Mouse (Mus musculus) cerebellum, adult 11 months (tissue): ENCODE data around the gene Dab2ip.
A peak's percentile ranks its signal among the peaks of the same experiment; 100 is the strongest.

Experiments used
- DNase-seq: peaks from one replicate; pipeline ENCODE4 v3.0.0; 2022

The Dab2ip gene

GRCm38 (mm10) chr2:35688581-35688980, 130.5 kb downstream of the Dab2ip start:
- no peak for DNase-seq

- no peak for DNase-seq
Observed at GRCm38 (mm10) chr2:35689881-35690280, 131.8 kb downstream of the Dab2ip start.

- no peak for DNase-seq
Observed at GRCm38 (mm10) chr2:35691257-35692049, 133.4 kb downstream of the Dab2ip start.

- no peak for DNase-seq
Observed at GRCm38 (mm10) chr2:35692272-35692900, 134.3 kb downstream of the Dab2ip start.

GRCm38 (mm10) chr2:35693037-35693436, 135.0 kb downstream of the Dab2ip start:
- DNase-seq: no peak

DNA sequence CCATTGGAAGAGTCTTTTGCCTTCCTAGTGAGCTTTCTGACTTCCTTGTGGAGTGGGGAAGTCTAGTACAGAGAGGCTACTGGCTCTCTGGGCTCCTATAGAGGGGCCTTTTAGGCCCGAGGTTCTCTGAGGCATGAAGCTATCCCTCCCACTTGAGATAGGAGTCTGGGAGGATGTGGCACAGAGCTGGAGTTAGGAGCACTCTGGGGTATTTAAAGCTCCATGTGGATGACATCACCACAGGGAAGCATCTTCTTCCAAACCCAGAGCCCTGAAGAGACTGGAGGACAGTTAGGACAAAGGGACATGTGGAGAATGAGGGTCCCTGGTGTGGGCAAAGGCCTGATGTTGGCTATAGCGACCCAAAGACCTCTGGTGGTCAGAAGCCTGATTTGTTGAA, 136.0 kb downstream of the Dab2ip start:
- no peak for DNase-seq

DNA sequence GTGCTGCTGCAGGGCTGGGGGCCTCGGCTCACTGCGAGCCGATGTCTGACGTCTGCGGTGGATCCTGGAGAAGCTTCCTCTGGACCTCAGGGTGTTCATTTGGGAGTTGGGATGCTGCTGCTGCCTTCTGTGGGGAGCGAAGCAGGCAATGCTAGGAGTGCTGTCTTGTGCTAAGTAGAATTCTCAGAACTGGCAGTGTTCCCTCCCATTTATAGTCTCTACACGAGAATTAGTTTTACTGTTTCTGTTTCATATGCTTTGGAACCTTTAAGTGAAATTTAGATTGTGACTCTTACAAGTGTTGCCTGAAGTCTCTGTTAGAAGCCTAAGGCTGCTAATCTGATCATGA, 138.1 kb downstream of the Dab2ip start:
- no peak for DNase-seq

DNA sequence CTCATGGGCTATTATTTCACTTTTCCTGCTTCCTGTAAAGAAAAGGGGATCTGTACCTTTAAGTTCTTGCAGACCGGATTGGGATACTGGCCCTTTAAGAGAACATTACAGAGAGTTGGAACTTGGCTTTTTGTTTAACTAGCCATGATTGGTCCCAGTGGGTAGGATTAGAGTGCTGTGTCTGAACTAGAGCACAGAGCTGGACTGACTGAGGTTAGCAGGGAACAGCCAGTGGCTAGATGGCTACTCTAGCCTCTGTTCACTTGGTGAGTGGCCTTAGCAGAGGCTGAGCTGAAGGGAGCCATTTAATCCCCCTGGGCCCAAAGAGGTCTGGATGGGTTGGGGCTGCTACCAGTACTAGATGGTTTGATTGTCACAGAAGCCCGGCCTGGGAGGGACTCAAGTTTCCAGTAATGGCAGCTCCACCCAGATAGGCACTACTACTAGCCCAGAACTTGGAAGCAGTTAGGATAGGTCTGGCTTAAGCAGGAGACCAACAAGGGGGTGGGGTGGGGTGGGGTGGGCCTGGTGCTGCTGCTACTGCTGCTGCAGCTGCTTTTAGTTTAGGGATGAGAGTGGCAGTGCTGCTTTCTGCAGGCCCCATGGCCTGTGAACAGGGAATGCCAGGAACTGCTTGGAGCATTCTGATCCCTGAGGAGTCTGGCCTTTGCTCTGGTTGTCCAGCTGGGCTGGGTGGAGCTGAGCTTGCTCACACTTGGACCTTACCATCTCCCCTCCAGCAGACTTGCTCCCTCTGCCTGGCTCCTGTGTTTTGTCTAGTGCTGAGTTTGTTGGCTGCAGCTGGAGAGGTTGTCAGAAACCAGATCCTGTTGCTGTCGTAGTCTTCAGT, 138.7 kb downstream of the Dab2ip start:
- no peak for DNase-seq

DNA sequence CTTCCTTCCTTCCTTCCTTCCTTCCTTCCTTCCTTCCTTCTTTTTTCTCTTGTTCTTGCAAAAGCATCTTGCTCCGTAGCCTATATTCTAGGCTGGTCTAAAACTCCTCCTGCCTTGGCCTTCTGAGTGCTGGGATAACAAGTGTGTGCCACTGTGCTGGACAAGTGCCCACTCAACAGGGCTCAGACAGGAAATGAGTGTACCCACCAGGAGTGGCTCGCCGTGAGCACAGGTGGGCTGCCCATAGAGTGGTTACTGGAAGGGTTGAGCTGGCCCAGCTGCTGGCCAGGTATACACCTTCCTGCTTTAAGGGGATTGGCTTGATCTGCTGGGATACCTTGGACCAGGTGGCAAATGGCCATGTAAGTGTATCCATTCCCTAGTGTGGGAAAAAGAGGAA, 139.7 kb downstream of the Dab2ip start:
- DNase-seq: no peak

DNA sequence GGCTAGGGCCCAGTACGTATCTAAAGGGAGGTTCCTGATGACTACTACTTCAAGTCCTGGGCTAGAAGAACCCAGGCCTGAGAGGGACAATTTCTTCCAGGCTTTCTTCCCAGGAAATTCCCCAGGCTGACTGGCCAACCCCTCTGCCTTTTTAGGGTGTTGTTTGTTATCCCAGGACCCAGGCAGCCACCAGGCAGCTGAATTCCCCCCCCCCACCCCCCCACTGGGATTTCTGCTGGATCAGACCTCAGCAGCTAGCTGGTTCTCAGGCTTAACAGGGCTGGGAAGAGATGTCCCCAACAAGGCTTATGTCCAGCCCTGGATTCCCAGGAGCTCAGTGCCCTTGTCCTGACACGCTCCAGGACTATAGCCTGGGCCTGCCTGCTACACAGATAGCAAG, 142.9 kb downstream of the Dab2ip start:
- DNase-seq: no peak

DNA sequence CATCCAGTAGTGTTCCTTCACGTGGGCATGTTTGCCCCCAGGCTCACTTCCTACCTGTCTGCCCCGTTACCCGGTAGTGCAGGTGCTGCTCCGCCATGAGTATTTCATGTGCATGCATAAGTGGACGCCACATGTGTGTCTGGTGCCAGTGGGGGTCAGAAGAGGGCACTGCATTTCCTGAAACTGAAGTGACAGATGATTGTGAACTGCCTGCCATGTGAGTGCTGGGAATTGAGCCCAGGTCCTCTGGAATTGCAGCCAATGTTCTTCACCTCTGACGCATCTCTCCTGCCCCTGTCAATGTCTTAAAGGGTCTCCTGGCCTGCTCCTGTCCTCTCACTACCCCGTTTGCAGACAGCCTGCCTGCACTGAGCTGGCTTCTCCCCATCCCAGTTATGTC, 143.9 kb downstream of the Dab2ip start:
- DNase-seq: no peak

GRCm38 (mm10) chr2:35702608-35703007, 144.5 kb downstream of the Dab2ip start:
- no peak for DNase-seq

DNA sequence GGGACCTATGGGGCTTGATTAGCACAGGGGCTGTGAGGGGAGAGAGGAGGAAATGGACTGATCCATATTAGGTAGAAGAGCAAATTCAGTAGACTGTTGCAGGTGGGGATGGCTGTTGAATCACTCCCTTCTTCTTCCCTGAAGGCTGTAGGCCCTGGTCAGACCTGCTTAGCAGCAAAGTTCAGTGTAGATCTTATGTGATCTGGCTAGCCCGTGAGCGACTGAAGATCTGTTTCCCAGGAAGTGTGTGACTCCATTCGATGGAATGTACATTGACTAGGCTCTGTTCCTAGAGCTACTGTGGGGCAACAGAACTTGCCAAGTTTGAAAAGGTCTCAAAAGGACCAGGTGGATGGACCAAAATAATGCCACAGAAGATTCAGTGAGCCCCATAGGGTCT, 145.2 kb downstream of the Dab2ip start:
- no peak for DNase-seq

- DNase-seq: no peak
Observed at GRCm38 (mm10) chr2:35712611-35713010, 154.5 kb downstream of the Dab2ip start.

GRCm38 (mm10) chr2:35713460-35713859, 155.4 kb downstream of the Dab2ip start:
- no peak for DNase-seq

DNA sequence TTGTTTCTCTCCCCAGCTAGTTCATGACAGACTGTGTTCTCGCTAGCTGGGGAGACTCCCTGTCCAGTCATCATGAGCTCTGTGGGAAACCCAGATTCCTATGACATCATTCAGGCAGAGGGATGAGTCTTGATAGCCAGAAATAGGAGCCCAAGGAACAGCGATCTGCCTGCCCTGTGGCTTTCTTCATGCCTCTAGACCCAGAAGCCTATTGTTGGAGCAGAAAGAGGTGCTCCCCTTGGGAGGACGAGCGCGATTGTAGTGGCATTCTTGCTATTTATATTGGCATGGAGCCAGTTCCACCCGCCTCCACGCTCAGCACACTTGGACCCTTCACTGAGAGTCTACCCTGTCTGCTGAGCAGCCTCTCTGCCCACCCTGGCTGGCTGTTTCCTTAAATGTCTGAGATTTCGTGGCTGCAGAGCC, 156.7 kb downstream of the Dab2ip start:
- DNase-seq: no peak

DNA sequence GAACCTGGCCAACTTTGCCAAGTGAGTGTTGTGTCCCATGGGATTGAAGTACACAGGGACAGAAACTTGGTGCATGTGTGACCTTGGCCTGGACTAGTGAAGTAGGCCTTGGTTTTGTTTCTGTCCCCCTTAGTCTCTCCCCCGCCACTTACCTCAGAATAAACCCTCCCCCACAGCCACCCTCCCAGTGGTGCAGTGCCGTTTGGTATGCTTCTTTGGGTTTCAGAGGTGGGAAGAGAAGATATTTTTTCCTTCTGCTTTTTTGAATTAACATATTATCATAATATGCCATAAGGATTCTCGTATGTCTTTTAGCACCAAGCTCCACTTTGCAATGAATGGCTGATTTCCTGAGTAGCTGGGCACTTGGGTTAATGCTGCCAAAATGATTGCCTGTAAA, 157.4 kb downstream of the Dab2ip start:
- DNase-seq: no peak

DNA sequence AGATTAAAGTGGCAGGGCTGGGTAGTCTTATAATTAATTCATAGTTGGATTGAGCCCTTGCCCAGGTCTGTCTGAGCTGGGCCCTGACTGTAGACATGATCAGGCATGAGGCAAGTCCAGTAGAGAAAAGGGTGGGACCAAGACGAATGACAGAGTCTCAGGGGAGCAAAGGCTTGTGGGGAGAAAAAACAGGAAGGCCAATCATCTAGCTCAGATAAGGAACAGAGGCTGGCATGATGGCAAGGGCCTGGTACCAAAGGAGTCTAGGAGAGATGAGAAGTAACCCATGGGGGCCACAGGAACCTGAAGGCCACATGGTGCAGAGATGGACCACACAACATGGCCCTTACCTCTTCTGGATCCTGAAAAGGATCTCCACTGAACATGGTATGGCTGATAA, 158.1 kb downstream of the Dab2ip start:
- DNase-seq: no peak

DNA sequence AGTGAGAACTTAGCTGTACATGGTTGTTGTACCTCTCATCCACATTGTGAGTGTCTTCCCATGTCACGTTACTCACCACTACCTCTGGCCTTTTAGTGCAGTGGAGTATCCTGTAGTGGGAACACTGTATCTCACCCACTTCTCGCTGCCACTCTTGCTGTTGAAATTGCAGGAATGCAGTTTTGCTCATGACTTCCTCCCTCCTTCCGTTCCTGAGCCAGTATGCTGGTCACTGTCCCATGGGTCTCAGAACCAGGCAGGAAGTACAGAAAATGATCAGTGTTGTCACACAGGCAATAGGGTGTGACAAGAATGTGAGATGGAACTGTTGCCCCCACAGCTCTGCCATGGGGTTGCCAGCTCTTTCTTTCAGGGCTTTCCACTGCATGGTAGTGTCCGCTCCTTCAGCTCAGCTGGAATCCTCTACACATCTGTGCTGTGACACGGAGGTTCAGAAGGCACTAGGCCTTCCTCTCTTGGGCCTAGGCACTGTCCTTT, 160.0 kb downstream of the Dab2ip start:
- no peak for DNase-seq

DNA sequence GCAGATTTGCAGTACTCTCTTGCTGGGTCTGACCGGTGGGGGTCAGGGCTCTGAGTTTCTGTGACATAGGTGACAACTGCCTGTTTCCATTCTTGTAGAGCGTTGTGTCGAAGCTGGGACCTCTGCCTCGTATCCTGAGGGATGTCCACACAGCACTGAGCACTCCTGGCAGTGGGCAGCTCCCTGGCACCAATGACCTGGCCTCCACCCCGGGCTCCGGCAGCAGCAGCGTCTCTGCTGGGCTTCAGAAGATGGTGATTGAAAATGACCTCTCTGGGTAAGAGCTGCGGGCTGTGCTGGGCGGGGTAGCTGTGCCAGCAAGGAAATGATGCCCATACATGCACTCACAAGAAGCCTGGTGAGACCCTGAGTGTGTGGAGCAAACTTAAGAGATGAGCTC, 160.6 kb downstream of the Dab2ip start:
- DNase-seq: no peak

GRCm38 (mm10) chr2:35719230-35720005, 161.4 kb downstream of the Dab2ip start:
- no peak for DNase-seq

- DNase-seq: peak; percentile 53
Observed at GRCm38 (mm10) chr2:35720104-35720503, 162.0 kb downstream of the Dab2ip start.

GRCm38 (mm10) chr2:35720550-35720949, 162.5 kb downstream of the Dab2ip start:
- DNase-seq: peak; percentile 45
